Mouse (Mus musculus): ENCODE data around the gene P4hb. TPM values are rescaled to one million over a fixed set of nuclear protein-coding genes. Genes with fewer than 3 reads are reported as not detected.
A peak's percentile ranks its signal among the peaks of the same experiment; 100 is the strongest.
"Not testable (repeated sequence)": the region's sequence is repeated elsewhere in the genome, so short reads cannot be mapped to it uniquely, and the experiment has no call there.

Gene P4hb
- polyA plus RNA-seq, 1 experiment = 105 TPM

GRCm38 (mm10) chr11:120519738-120520137 is 53.3 kb downstream of the P4hb start:
- no peaks in the 10 kb centered on the region for H3K27me3 ChIP-seq (ENCODE audit: control insufficient read depth, insufficient read depth, low read length)
- peaks cover 21% of the 10 kb centered on the region for H3K4me1 ChIP-seq (ENCODE audit: control insufficient read depth, insufficient read depth, low read length)
- no peak for DNase-seq
- TF ChIP-seq CTCF (IDR thresholded peaks at IDR 0.05; ENCODE audit: borderline replicate concordance, insufficient read depth, low read depth, low read length) = no peak
- no peak for TF ChIP-seq POLR2A (IDR thresholded peaks at IDR 0.05; ENCODE audit: borderline replicate concordance, insufficient read depth, low read length)
- WGBS = 66% methylated on average over 9 of the region's 9 CpGs
- no peak overlapping the region for H3K4me3 ChIP-seq (replicated peaks; ENCODE audit: insufficient read depth, low read depth, low read length)
- H3K27ac ChIP-seq (ENCODE audit: insufficient read depth, low read length) = no peak overlapping the region

- peaks cover 23% of the 10 kb centered on the region for H3K4me1 ChIP-seq (ENCODE audit: control insufficient read depth, insufficient read depth, low read length)
- WGBS = 89% methylated on average over 6 of the region's 6 CpGs
- no peak overlapping the region for H3K27ac ChIP-seq (ENCODE audit: insufficient read depth, low read length)
- TF ChIP-seq CTCF (IDR thresholded peaks at IDR 0.05; ENCODE audit: borderline replicate concordance, insufficient read depth, low read depth, low read length) = no peak
- no peak for TF ChIP-seq POLR2A (IDR thresholded peaks at IDR 0.05; ENCODE audit: borderline replicate concordance, insufficient read depth, low read length)
- DNase-seq = no peak
- H3K27me3 ChIP-seq (ENCODE audit: control insufficient read depth, insufficient read depth, low read length) = no peaks in the 10 kb centered on the region
- H3K4me3 ChIP-seq (replicated peaks; ENCODE audit: insufficient read depth, low read depth, low read length) = no peak overlapping the region
These were observed 54.5 kb downstream of the P4hb start for GRCm38 (mm10) chr11:120518558-120518957.

GRCm38 (mm10) chr11:120518027-120518426 is 55.0 kb downstream of the P4hb start:
- H3K4me3 ChIP-seq (replicated peaks; ENCODE audit: insufficient read depth, low read depth, low read length) = no peak overlapping the region
- TF ChIP-seq CTCF (IDR thresholded peaks at IDR 0.05; ENCODE audit: borderline replicate concordance, insufficient read depth, low read depth, low read length) = no peak
- no peak for TF ChIP-seq POLR2A (IDR thresholded peaks at IDR 0.05; ENCODE audit: borderline replicate concordance, insufficient read depth, low read length)
- no peak for DNase-seq
- H3K4me1 ChIP-seq (ENCODE audit: control insufficient read depth, insufficient read depth, low read length) = peaks cover 27% of the 10 kb centered on the region
- 58% methylated on average over 6 of the region's 6 CpGs for WGBS
- H3K27ac ChIP-seq (ENCODE audit: insufficient read depth, low read length) = no peak overlapping the region
- H3K27me3 ChIP-seq (ENCODE audit: control insufficient read depth, insufficient read depth, low read length) = no peaks in the 10 kb centered on the region

GRCm38 (mm10) chr11:120517147-120517546 is 55.9 kb downstream of the P4hb start:
- Histone ChIP-seq H3K4me1 (ENCODE audit: control insufficient read depth, insufficient read depth, low read length) (peaks cover 30% of the 10 kb centered on the region), H3K27me3 (ENCODE audit: control insufficient read depth, insufficient read depth, low read length) (no peaks in the 10 kb centered on the region), H3K4me3 (replicated peaks; ENCODE audit: insufficient read depth, low read depth, low read length) (no peak overlapping the region), H3K27ac (ENCODE audit: insufficient read depth, low read length) (no peak overlapping the region)
- TF ChIP-seq CTCF (IDR thresholded peaks at IDR 0.05; ENCODE audit: borderline replicate concordance, insufficient read depth, low read depth, low read length) = no peak
- no peak for TF ChIP-seq POLR2A (IDR thresholded peaks at IDR 0.05; ENCODE audit: borderline replicate concordance, insufficient read depth, low read length)
- DNase-seq = no peak
- WGBS = 86% methylated on average over 4 of the region's 4 CpGs

GRCm38 (mm10) chr11:120515611-120516010 is 57.4 kb downstream of the P4hb start:
- WGBS = 19% methylated on average over 17 of the region's 17 CpGs
- H3K27me3 ChIP-seq (ENCODE audit: control insufficient read depth, insufficient read depth, low read length) = no peaks in the 10 kb centered on the region
- TF ChIP-seq CTCF (IDR thresholded peaks at IDR 0.05; ENCODE audit: borderline replicate concordance, insufficient read depth, low read depth, low read length) (peak; percentile 96), POLR2A (IDR thresholded peaks at IDR 0.05; ENCODE audit: borderline replicate concordance, insufficient read depth, low read length) (no peak)

GRCm38 (mm10) chr11:120514262-120514661 is 58.8 kb downstream of the P4hb start:
- not testable (repeated sequence) for H3K27me3 ChIP-seq (ENCODE audit: control insufficient read depth, insufficient read depth, low read length); DNase-seq; H3K27ac ChIP-seq (ENCODE audit: insufficient read depth, low read length); H3K4me3 ChIP-seq (replicated peaks; ENCODE audit: insufficient read depth, low read depth, low read length)
- WGBS = 92% methylated on average over 2 of the region's 2 CpGs
- H3K4me1 ChIP-seq (ENCODE audit: control insufficient read depth, insufficient read depth, low read length) = peaks cover 11% of the 10 kb centered on the region

More at GRCm38 (mm10) chr11:120515611-120516010, 57.4 kb downstream of the P4hb start:
- DNase-seq = peak; percentile 85 to 95
- Histone ChIP-seq H3K4me3 (replicated peaks; ENCODE audit: insufficient read depth, low read depth, low read length) (no peak overlapping the region), H3K4me1 (ENCODE audit: control insufficient read depth, insufficient read depth, low read length) (peaks cover 16% of the 10 kb centered on the region), H3K27ac (ENCODE audit: insufficient read depth, low read length) (no peak overlapping the region)

GRCm38 (mm10) chr11:120512790-120513453 is 60.1 kb downstream of the P4hb start:
- H3K4me1 ChIP-seq (ENCODE audit: control insufficient read depth, insufficient read depth, low read length) = peaks cover 11% of the 10 kb centered on the region
- no peaks in the 10 kb centered on the region for H3K27me3 ChIP-seq (ENCODE audit: control insufficient read depth, insufficient read depth, low read length)
- H3K4me3 ChIP-seq (replicated peaks; ENCODE audit: insufficient read depth, low read depth, low read length) = no peak overlapping the region
- H3K27ac ChIP-seq (ENCODE audit: insufficient read depth, low read length) = no peak overlapping the region
- DNase-seq = peak; percentile 69 to 83
- 4% methylated on average over 6 of the region's 6 CpGs for WGBS
- no peak for TF ChIP-seq POLR2A (IDR thresholded peaks at IDR 0.05; ENCODE audit: borderline replicate concordance, insufficient read depth, low read length)
- TF ChIP-seq CTCF (IDR thresholded peaks at IDR 0.05; ENCODE audit: borderline replicate concordance, insufficient read depth, low read depth, low read length) = no peak

- Histone ChIP-seq H3K27me3 (ENCODE audit: control insufficient read depth, insufficient read depth, low read length) (no peaks in the 10 kb centered on the region), H3K4me3 (replicated peaks; ENCODE audit: insufficient read depth, low read depth, low read length) (no peak overlapping the region), H3K27ac (ENCODE audit: insufficient read depth, low read length) (no peak overlapping the region), H3K4me1 (ENCODE audit: control insufficient read depth, insufficient read depth, low read length) (peaks cover 11% of the 10 kb centered on the region)
- no peak for DNase-seq
- 19% methylated on average over 16 of the region's 16 CpGs for WGBS
- no peak for TF ChIP-seq CTCF (IDR thresholded peaks at IDR 0.05; ENCODE audit: borderline replicate concordance, insufficient read depth, low read depth, low read length)
- no peak for TF ChIP-seq POLR2A (IDR thresholded peaks at IDR 0.05; ENCODE audit: borderline replicate concordance, insufficient read depth, low read length)
These were observed 62.5 kb downstream of the P4hb start for GRCm38 (mm10) chr11:120510375-120511030.

Other genes with a start within 250 kb of the P4hb start
- 834 and 845 TPM in 2 replicates for gene Actg1, start 224.7 kb downstream of the P4hb start, polyA plus RNA-seq (2012; rRNA removed)
- gene Fscn2, start 211.7 kb downstream of the P4hb start, polyA plus RNA-seq (2012; rRNA removed) = 0.29 TPM in 1 of 2 replicates, not detected in the other
- gene Faap100, start 194.5 kb downstream of the P4hb start, polyA plus RNA-seq (2012; rRNA removed) = 34.4 and 34.8 TPM in 2 replicates
- 54.2 and 56.3 TPM in 2 replicates for gene Nploc4, start 135.5 kb downstream of the P4hb start, polyA plus RNA-seq (2012; rRNA removed)
- gene Tspan10, start 130.6 kb downstream of the P4hb start, polyA plus RNA-seq (2012; rRNA removed) = 0.05 and 0.06 TPM in 2 replicates
- gene Pde6g, start 119.8 kb downstream of the P4hb start, polyA plus RNA-seq (2012; rRNA removed) = 1.5 and 1.6 TPM in 2 replicates
- gene Oxld1, start 115.2 kb downstream of the P4hb start, polyA plus RNA-seq (2012; rRNA removed) = 15.5 and 20.0 TPM in 2 replicates
- 27.3 and 28.3 TPM in 2 replicates for gene Ccdc137, start 115.1 kb downstream of the P4hb start, polyA plus RNA-seq (2012; rRNA removed)
- 42.7 and 56.5 TPM in 2 replicates for gene Arl16, start 105.6 kb downstream of the P4hb start, polyA plus RNA-seq (2012; rRNA removed)
- gene Mrpl12, start 88.6 kb downstream of the P4hb start, polyA plus RNA-seq (2012; rRNA removed) = 108 and 119 TPM in 2 replicates
- 38.9 and 39.3 TPM in 2 replicates for gene Slc25a10, start 81.4 kb downstream of the P4hb start, polyA plus RNA-seq (2012; rRNA removed)
- gene Gcgr, start 42.6 kb downstream of the P4hb start, polyA plus RNA-seq (2012; rRNA removed) = 1.8 and 2.1 TPM in 2 replicates
- gene Mcrip1, start 23.5 kb downstream of the P4hb start, polyA plus RNA-seq (2012; rRNA removed) = 159 and 168 TPM in 2 replicates
- gene Ppp1r27, start 22.1 kb downstream of the P4hb start, polyA plus RNA-seq (2012; rRNA removed) = not detected in 2 replicates
- 288 and 305 TPM in 2 replicates for gene Arhgdia, start 8.4 kb upstream of the P4hb start, polyA plus RNA-seq (2012; rRNA removed)
- gene Alyref, start 25.1 kb upstream of the P4hb start, polyA plus RNA-seq (2012; rRNA removed) = 42.6 and 51.8 TPM in 2 replicates
- 168 and 178 TPM in 2 replicates for gene Anapc11, start 25.2 kb upstream of the P4hb start, polyA plus RNA-seq (2012; rRNA removed)
- 4.7 and 5.6 TPM in 2 replicates for gene Npb, start 35.2 kb upstream of the P4hb start, polyA plus RNA-seq (2012; rRNA removed)
- gene Pcyt2, start 44.7 kb upstream of the P4hb start, polyA plus RNA-seq (2012; rRNA removed) = 401 and 403 TPM in 2 replicates
- 76.9 and 80.5 TPM in 2 replicates for gene Sirt7, start 52.0 kb upstream of the P4hb start, polyA plus RNA-seq (2012; rRNA removed)
- 60.5 and 65.3 TPM in 2 replicates for gene Mafg, start 60.3 kb upstream of the P4hb start, polyA plus RNA-seq (2012; rRNA removed)
- gene Pycr1, start 70.5 kb upstream of the P4hb start, polyA plus RNA-seq (2012; rRNA removed) = 2.1 and 2.3 TPM in 2 replicates
- 3.3 and 4.5 TPM in 2 replicates for gene Myadml2, start 74.9 kb upstream of the P4hb start, polyA plus RNA-seq (2012; rRNA removed)
- gene Notum, start 87.9 kb upstream of the P4hb start, polyA plus RNA-seq (2012; rRNA removed) = 5.9 TPM in 2 replicates
- 56.1 and 59.4 TPM in 2 replicates for gene Aspscr1, start 99.7 kb upstream of the P4hb start, polyA plus RNA-seq (2012; rRNA removed)
- gene Cenpx, start 140.5 kb upstream of the P4hb start, polyA plus RNA-seq (2012; rRNA removed) = 40.1 and 43.0 TPM in 2 replicates
- 86.6 and 96.0 TPM in 2 replicates for gene Lrrc45, start 140.7 kb upstream of the P4hb start, polyA plus RNA-seq (2012; rRNA removed)
- 66.1 and 67.0 TPM in 2 replicates for gene Rac3, start 148.2 kb upstream of the P4hb start, polyA plus RNA-seq (2012; rRNA removed)
- gene Dcxr, start 154.0 kb upstream of the P4hb start, polyA plus RNA-seq (2012; rRNA removed) = 36.4 and 36.5 TPM in 2 replicates
- 1.9 and 3.1 TPM in 2 replicates for gene Cbr2, start 158.9 kb upstream of the P4hb start, polyA plus RNA-seq (2012; rRNA removed)
- gene Hmga1b, start 189.5 kb upstream of the P4hb start, polyA plus RNA-seq (2012; rRNA removed) = 2.5 and 3.1 TPM in 2 replicates
- gene Rfng, start 211.0 kb upstream of the P4hb start, polyA plus RNA-seq (2012; rRNA removed) = 106 and 113 TPM in 2 replicates
- 238 and 248 TPM in 2 replicates for gene Gps1, start 211.0 kb upstream of the P4hb start, polyA plus RNA-seq (2012; rRNA removed)
- 47.4 and 52.3 TPM in 2 replicates for gene Dus1l, start 223.2 kb upstream of the P4hb start, polyA plus RNA-seq (2012; rRNA removed)

Data from cerebellum, adult 2 months (tissue).